Mouse (Mus musculus) embryonic fibroblast, embryonic 13.5 days (primary cell): ENCODE data around the gene Mlx.

Source experiments
- CTCF ChIP-seq: IDR thresholded peaks from 2 replicates; pipeline ENCODE4 v1.5.1; 2011; ENCODE audit warnings: mild to moderate bottlenecking, control low read depth, low read length, moderate library complexity, borderline replicate concordance; ENCODE audit not compliant: insufficient read depth
- POLR2A ChIP-seq: IDR thresholded peaks from 2 replicates; pipeline ENCODE4 v1.6.1; 2011; ENCODE audit warnings: low read depth, mild to moderate bottlenecking, control low read depth, low read length, moderate library complexity

GRCm38 (mm10) chr11:101051051-101051493 is 36.0 kb upstream of the Mlx start:
- TF ChIP-seq CTCF (no peak), POLR2A (no peak)
